Mouse (Mus musculus) neural tube, embryonic 10.5 days (tissue): Measurements from ENCODE around the gene Zfp398.

Source experiments
- DNase-seq: peaks from one replicate; pipeline ENCODE4 v3.0.0-alpha.2; 2017; ENCODE audit warnings: low spot score; ENCODE audit errors: extremely low spot score

Gene Zfp398

DNA sequence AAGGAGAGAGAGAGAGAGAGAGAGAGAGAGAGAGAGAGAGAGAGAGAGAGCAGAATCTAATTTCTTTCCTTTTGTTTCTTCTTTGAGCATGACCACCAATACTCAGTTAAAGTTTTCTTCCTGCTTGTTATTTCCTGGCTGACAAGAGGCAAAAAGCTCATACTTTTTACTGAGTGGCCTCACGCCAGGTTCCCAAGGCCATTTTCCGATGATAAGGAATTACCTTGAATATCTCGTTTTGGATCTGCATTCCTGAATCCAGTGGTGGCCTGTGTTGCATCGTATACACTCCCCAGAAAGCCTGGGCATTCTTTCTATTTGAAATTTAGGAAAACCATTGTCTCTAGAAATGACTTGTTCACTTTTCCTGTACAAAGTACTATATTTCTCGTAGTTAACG, 64.0 kb downstream of the Zfp398 start:
- no peak for DNase-seq

GRCm38 (mm10) chr6:47903587-47903986, 68.1 kb downstream of the Zfp398 start:
- no peak for DNase-seq

DNA sequence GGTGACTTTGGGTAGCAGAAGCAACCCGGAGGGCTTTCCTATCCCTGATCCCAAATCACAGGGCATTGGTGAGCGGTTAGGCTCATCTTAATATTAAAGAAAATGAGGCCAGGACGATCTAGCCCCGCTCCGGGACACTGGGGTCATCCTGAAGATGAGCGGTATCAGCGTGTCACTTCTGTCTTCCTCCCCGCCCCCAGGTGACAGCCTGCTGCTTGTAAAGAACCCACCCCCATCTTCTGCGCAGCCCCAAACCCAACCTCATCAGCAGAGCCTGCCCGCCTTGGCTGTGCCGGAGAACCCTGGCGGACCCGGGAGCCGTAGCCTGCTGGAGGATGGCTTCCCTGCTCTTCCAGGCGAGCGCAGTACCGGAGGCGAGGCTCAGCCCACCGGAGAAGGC, 68.9 kb downstream of the Zfp398 start:
- DNase-seq, result no peak

- peak; percentile 31 for DNase-seq
Observed at GRCm38 (mm10) chr6:47904917-47905695, 69.6 kb downstream of the Zfp398 start.

- DNase-seq, result no peak
Observed at GRCm38 (mm10) chr6:47906326-47906725, 70.9 kb downstream of the Zfp398 start.

- DNase-seq, result no peak
Observed at GRCm38 (mm10) chr6:47909007-47909406, 73.5 kb downstream of the Zfp398 start.

DNA sequence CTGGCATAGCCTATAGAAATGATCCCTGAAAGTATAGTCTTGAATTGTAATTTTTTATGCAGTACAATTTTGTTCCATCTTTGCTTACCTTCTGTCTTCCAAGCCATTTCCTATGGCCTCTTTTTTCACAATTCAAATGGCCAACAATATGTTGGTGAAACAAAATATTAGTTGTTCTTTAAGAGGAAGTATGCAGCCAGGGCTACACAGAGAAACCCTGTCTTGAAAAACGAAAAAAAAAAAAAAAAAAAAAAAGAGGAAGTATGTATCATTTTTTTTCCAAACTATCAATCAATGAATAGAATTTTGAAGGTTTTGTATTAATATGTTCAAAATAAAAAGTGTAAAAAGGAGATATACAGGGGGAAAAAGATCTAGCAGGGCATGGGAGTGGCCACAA, 76.2 kb downstream of the Zfp398 start:
- no peak for DNase-seq

- no peak for DNase-seq
Observed at GRCm38 (mm10) chr6:47912991-47913390, 77.5 kb downstream of the Zfp398 start.

- no peak for DNase-seq
Observed at GRCm38 (mm10) chr6:47917051-47917450, 81.6 kb downstream of the Zfp398 start.

DNA sequence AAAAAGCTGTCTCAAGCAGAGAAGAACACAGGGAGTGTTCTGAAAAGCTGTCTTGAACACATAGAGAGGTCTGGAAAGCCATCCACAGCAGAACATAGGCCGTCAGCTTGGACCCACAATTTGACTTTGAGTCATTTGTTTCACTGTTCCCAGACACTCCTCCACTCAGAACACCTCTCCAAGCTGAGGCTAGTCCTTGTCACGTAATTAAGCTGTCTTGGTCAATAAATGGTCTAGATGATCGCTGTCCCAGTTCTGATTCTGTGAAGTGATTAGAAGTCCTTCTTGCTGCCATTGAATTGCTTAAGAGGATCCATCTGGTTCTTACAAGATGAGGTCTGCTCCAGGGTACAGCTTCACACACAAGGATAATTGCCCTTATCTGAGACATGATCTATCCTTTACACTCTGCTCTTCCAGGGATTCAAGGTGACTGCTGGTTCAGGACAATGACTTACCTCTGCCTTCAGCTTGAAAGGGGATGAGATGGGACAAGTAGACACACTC, 83.4 kb downstream of the Zfp398 start:
- DNase-seq, result no peak

DNA sequence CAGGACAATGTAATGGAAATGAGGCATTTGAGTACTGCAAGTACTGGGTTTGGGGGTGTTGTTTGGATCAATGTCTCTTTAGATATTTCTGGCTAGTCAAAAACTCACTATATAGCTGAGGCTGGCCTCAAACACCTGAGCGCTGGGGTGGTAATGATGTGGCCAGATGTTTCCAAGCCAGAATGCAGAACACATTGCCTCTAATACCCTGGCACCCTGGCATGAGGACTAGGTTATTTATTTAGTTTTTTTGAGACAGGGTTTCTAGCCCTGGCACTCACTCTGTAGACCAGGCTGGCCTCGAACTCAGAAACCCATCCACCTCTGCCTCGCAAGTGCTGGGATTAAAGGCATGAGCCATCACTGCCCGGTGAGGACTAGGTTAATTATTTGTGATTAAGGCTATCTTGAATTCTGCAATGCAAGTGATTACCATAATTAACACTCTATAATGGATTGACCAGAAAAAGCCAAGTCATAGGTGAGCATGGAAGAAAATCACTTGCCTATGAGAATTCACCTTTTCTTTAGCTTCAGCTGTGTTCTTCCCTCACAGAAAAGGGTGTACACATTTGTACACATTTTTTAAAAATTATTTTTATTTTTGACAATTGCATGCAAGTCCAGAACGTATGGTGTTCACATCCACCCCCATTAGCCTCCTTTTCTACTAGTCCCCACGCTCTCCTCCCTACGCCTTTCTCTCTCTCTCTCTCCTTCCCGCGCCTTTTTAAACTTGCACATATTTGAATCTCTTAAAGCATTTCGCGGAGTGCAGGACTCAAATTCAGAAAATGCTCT, 84.4 kb downstream of the Zfp398 start:
- DNase-seq, result no peak

DNA sequence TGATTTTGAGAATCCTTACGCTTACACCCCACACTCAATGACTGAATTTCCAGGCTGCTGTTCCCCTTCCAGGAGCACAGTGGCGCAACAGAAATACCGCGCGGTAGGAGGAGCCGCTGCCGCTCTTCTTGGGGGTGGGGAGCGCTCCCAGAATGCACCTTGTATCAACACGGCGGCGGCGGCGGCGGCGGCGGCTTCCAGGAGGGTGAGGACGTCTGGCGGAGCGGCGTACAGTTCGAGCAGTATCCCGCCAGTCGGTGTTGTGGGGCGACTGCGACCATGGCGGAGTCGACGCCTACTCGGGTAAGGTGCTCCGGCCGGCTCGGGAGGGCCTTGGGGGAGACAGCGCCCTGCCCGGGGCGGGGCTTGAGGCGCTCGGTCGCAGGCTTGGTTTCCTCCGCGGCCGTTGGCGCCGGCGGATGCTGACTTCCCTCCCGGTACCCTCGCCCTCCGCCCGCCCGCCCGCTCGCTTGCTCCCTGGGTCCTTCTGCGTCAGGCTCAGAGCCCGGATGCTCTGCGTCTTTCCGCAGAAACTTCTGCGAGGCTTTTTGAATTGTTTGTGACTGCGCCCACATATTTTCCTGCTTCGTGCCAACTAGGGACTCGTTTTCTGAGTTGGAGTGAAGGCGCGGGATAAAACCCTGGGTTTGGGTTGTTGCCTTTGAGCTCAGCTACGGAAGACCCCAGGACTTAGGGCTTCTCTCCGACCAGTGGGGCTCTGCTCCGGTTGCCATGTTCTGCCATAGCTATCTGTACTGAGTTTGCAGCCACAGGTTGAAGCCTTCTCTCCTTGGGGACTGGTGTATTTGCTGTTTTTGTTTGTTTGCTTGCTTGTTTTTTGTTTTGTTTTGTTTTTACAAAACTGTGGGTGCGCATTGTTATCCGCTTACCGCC, 85.2 kb downstream of the Zfp398 start, which contains the start of gene Zfp212:
TSS of gene Zfp212 (plus strand) at position 30 of the 894 bp plus-strand sequence.
- peak; percentile 93 for DNase-seq
